Mouse (Mus musculus): ENCODE measurements around the gene Cep85l. TPM values are rescaled to one million over a fixed set of nuclear protein-coding genes. Genes with fewer than 3 reads are reported as not detected.

Cep85l gene
- total RNA-seq (2023), result 10 to 100 TPM; 32.2 to 33.6 TPM

DNA sequence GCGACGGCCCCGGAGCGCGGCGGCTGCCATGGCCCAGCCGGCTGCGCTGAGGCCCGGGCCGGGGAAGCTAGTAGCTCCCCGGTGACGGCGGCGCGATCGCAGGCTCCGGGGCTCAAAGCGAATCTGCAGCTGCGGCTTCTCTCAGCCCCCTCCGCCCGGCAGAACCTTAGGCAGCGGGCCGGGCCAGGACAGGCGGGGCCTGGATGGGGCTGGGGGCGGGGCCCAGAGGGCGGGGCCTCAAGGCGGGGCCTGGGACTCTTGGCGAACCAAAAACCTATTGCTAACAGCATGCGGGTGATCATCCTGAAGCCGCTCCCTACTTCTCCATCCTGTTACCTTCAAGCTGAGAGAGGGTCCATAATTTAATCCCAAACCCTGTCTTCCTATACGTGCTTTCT lies at the start of gene Cep85l:
Gene Cep85l (minus strand): TSS at position 239 of the 398 bp plus-strand sequence.

DNA sequence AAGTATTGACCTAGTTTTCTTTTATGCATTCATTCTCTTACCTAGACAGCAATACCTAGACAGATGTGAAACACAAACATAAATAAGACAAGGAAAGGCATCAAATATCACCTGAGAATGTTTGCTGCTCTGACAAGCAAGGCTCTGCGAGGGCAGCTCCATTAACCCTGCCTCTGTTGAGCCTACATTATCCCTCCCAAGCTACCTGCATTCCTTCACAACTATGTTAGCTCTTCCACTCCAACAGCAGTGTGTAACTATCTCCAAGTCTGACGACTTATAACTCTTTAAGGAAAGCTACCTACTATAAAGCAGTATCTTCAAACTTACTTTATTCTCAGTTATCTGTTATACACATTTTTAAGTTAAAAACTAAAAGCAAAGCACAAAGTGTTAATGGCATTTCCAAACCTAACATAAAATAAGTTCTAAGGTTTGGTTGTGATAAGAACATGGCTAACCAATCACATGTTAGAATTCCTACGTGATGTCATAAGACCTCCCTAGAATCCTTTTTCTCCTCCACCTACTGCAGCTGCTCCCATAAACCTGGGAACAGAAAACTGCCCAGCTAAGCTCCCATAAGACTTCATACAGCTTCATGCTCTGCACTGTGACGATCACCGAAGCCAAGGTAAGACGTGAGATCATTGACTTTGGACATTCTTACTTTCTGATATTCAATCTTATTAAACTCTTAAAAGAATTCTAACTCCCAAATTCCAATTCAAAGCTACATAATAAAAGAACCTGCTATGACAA lies 42.4 kb downstream of the Cep85l start, which contains the start of gene Pln:
Gene Pln (plus strand): TSS at position 506 of the 762 bp plus-strand sequence.

Other genes with a start within 250 kb of the Cep85l start
- gene Pln, start 42.3 kb downstream of the Cep85l start, total RNA-seq (2023), result under 1 TPM in 1 of 2 experiments, not detected in 1; 1.00 TPM
- 10 to 100 TPM; 21.0 to 22.6 TPM for gene Asf1a, start 216.8 kb upstream of the Cep85l start, total RNA-seq (2023)